Mouse (Mus musculus) heart, adult 2 months (tissue): ENCODE data around the gene Olfr510.

Experiments used
- CTCF ChIP-seq: fragments of 200-600 bp; IDR thresholded peaks from 2 replicates; pipeline ENCODE4 v1.8.1; 2022; ENCODE audit warnings: antibody characterized with exemption, mild to moderate bottlenecking, moderate library complexity
- EP300 ChIP-seq: fragments of 200-500 bp; IDR thresholded peaks from 2 replicates; pipeline ENCODE4 v1.6.1; 2011; ENCODE audit warnings: low read depth, low read length, control low read depth; ENCODE audit not compliant: insufficient read depth

- TF ChIP-seq EP300 (no peak), CTCF (no peak)
These were observed 3.8 kb upstream of the Olfr510 start for GRCm38 (mm10) chr7:108662419-108662818.
